Mouse (Mus musculus) heart, postnatal 14 days (tissue): ENCODE measurements around the gene Polk. TPM values are rescaled to one million over a fixed set of nuclear protein-coding genes. Genes with fewer than 3 reads are reported as not detected.

Experiments
- DNase-seq, 2 experiments: peaks; one replicate each; pipeline ENCODE4 v3.0.0; 2021 to 2022
- intact Hi-C: fragments of 180-260 bp; cut with DNase I; formaldehyde crosslinking; loops from one replicate; pipeline ENCODE4 v1.15.1; 2025
- total RNA-seq, 2 experiments: library from RNA; stranded (reverse); gene quantifications; 2 replicates each; pipeline ENCODE4 v1.2.3; 2021

Polk gene
- total RNA-seq, 2 experiments from 2014 or later: 5.5 to 6.4 TPM

DNA sequence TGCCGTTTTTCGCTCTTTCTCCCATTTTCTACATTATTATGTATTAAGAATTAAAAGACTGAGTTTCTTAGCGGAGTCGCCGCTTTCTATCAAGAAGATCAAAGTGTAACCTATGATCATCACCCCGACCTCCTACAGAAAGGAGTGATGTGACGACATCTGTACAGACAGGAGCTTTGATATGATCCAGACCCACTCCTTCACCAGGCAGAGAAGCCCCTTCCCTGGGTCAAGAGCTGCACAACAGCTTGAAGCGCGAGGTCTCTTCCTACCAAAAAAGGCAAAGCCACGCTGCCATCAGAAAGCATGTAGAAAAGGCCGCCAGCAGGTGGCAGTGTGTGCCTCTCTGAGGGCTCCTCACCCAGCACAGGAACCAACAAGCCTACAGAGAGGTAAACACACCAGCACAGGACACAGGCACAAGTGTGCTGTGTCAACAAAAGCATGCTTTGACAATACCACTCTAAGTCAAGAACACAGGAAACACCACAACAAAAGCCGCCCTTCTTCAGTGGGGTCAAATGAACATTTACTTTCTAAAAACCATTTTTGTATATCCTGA is 110.7 kb downstream of the Polk start:
- intact Hi-C loops: loop anchor here (1.0 kb wide), 1 partner anchor 163 kb away; no protein-coding TSS in a partner anchor
- peak; percentile 90 to 94 for DNase-seq

Other genes starting within 250 kb of the Polk start
- gene Poc5, start 154.3 kb downstream of the Polk start, total RNA-seq: 10 to 100 TPM; 12.4 to 13.8 TPM
- under 1 TPM; 0.24 to 0.29 TPM for gene Ankdd1b, start 71.4 kb downstream of the Polk start, total RNA-seq
- gene Gm17622, start 51.8 kb downstream of the Polk start, total RNA-seq: not detected
- gene Col4a3bp, start within 50 bp of the Polk start, total RNA-seq: 10 to 100 TPM; 39.5 to 42.2 TPM
- gene Hmgcr, start 128.4 kb upstream of the Polk start, total RNA-seq: 10 to 100 TPM; 16.3 TPM
- gene Ankrd31, start 205.7 kb upstream of the Polk start, total RNA-seq: not detected